In genomic region chr13:63356558-63356957, GRCm38 (mm10) we compare ENCODE assay signal across 9 mouse cellular contexts.
DNase-seq lines count a peak whose midpoint lies in the region; ATAC-seq lines count a peak whose summit lies in the region.
"Had no signal": no experiment of that assay in that cellular context is flagged by ENCODE, and none has a peak within 500 bp of the region (broad histone marks: within the 10 kb centered on the region; RNA-seq: fewer than 3 reads in every experiment).

No protein-coding gene starts in this region.

- intact Hi-C loops in left cerebral cortex, postnatal 4 days (cut with DNase I) = no loop called here

- H3K27me3 ChIP-seq in forebrain, embryonic 14.5 days (replicated peaks; ENCODE audit: control insufficient read depth, insufficient read depth, low read length) = no peaks in the 10 kb centered on the region

- 41% methylated on average over 3 of the region's 3 CpGs for WGBS in forebrain, embryonic 14.5 days

- no peaks in the 10 kb centered on the region for H3K36me3 ChIP-seq in forebrain, embryonic 14.5 days (ENCODE audit: control insufficient read depth, insufficient read depth, low read length)

- H3K4me1 ChIP-seq in forebrain, embryonic 14.5 days (ENCODE audit: control insufficient read depth, insufficient read depth, low read length) = no peaks in the 10 kb centered on the region

- H3K4me3 ChIP-seq in forebrain, embryonic 14.5 days (ENCODE audit: low read depth, low read length) = no peak overlapping the region
- H3K4me3 ChIP-seq: myocyte had no signal

- H3K9ac ChIP-seq in forebrain, embryonic 14.5 days (ENCODE audit: low read length) = no peak overlapping the region

- H3K27ac ChIP-seq in forebrain, embryonic 14.5 days (ENCODE audit: low read depth, low read length) = no peak overlapping the region

- no peak overlapping the region for H3K4me2 ChIP-seq in forebrain, embryonic 14.5 days (ENCODE audit: low read length)

- DNase-seq in urinary bladder, postnatal 14 days (ENCODE audit: low spot score) = peak; percentile 72
- DNase-seq in urinary bladder, postnatal 10 days (ENCODE audit: low spot score) = no peak
- DNase-seq in c-Kit-positive CD71-negative TER-119-negative erythroid progenitor cells, embryonic 14.5 days (ENCODE audit: low read depth) = peak; percentile 70
- peak; percentile 84 for DNase-seq in forebrain, embryonic 14.5 days (ENCODE audit: low spot score)
- DNase-seq in hindlimb bud, embryonic 11.5 days (ENCODE audit: extremely low spot score, low read depth, low spot score) = peak; percentile 68
- peak; percentile 43 for DNase-seq in left cerebral cortex, postnatal 4 days
- peak; percentile 75 for DNase-seq in naive thymus-derived CD4-positive, alpha-beta T cell, adult 2 months (ENCODE audit: low read depth)
- DNase-seq in thymus, postnatal 0 days (ENCODE audit: low spot score) = peak; percentile 63

- ATAC-seq in forebrain, embryonic 14.5 days = peak; percentile 46

- H3K9me3 ChIP-seq in forebrain, embryonic 14.5 days (replicated peaks; ENCODE audit: control insufficient read depth, low read length) = no peaks in the 10 kb centered on the region
